Mouse (Mus musculus) layer of hippocampus, postnatal 14 days (tissue): Measurements from ENCODE around the gene Shld2. TPM values are rescaled to one million over a fixed set of nuclear protein-coding genes. Genes with fewer than 3 reads are reported as not detected.

Experiments used
- total RNA-seq, 2 experiments: library from RNA; stranded (reverse); gene quantifications; 2 replicates each; pipeline ENCODE4 v1.2.3; 2021

Gene Shld2
- total RNA-seq, 2 experiments from 2014 or later = 9.7 to 14.5 TPM

Other genes starting within 250 kb of the Shld2 start
- under 1 TPM; 0.41 to 0.58 TPM for gene Anxa8, start 224.5 kb downstream of the Shld2 start, total RNA-seq
- gene A630023A22Rik, start 207.7 kb downstream of the Shld2 start, total RNA-seq = not detected
- under 1 TPM in 1 of 2 experiments, not detected in 1; 0.10 TPM for gene Npy4r, start 158.0 kb downstream of the Shld2 start, total RNA-seq
- gene Gprin2, start 108.8 kb downstream of the Shld2 start, total RNA-seq = 1 to 10 TPM; 2.7 to 7.0 TPM
- gene Syt15, start 90.9 kb downstream of the Shld2 start, total RNA-seq = 1 to 10 TPM; 1.1 to 1.7 TPM
- 100 to 1,000 TPM; 364 to 392 TPM for gene Glud1, start 234 bp upstream of the Shld2 start, total RNA-seq
- gene Fam25c, start 44.9 kb upstream of the Shld2 start, total RNA-seq = not detected
- 1 to 10 TPM; 2.1 to 4.4 TPM for gene Sncg, start 64.3 kb upstream of the Shld2 start, total RNA-seq
- gene Mmrn2, start 65.0 kb upstream of the Shld2 start, total RNA-seq = 1 to 10 TPM; 2.7 to 5.2 TPM
- gene Bmpr1a, start 192.8 kb upstream of the Shld2 start, total RNA-seq = 10 to 100 TPM; 38.3 to 41.4 TPM
- gene 9230112D13Rik, start 212.3 kb upstream of the Shld2 start, total RNA-seq = not detected